Mouse (Mus musculus) embryonic facial prominence, embryonic 10.5 days (tissue): ENCODE data around the gene Ttc30a2. TPM values are rescaled to one million over a fixed set of nuclear protein-coding genes. Genes with fewer than 3 reads are reported as not detected.
"Not testable (repeated sequence)": the region's sequence is repeated elsewhere in the genome, so short reads cannot be mapped to it uniquely, and the experiment has no call there.

ENCODE experiments used
- DNase-seq: peaks from one replicate; pipeline ENCODE4 v3.0.0-alpha.2; 2017; ENCODE audit warnings: low spot score
- H3K27ac ChIP-seq: fragments of 300-500 bp; sonication (generic); replicated peaks from 2 replicates; pipeline ENCODE4 v1.5.1; 2016; ENCODE audit warnings: mild to moderate bottlenecking
- H3K27me3 ChIP-seq: fragments of 300-500 bp; sonication (generic); replicated peaks from 2 replicates; pipeline ENCODE4 v1.6.1; 2016; ENCODE audit warnings: low read depth, mild to moderate bottlenecking; ENCODE audit not compliant: poor library complexity, severe bottlenecking
- H3K36me3 ChIP-seq: fragments of 300-500 bp; sonication (generic); replicated peaks from 2 replicates; pipeline ENCODE4 v1.6.1; 2016; ENCODE audit warnings: mild to moderate bottlenecking, moderate library complexity
- H3K4me1 ChIP-seq: fragments of 300-500 bp; sonication (generic); 2 replicates; pipeline ENCODE4 v1.6.1; 2016
- H3K4me3 ChIP-seq: fragments of 300-500 bp; sonication (generic); 2 replicates; pipeline ENCODE4 v1.5.1; 2016; ENCODE audit warnings: mild to moderate bottlenecking, moderate library complexity
- H3K9me3 ChIP-seq: fragments of 300-500 bp; sonication (generic); 2 replicates; pipeline ENCODE4 v1.6.1; 2016; ENCODE audit warnings: mild to moderate bottlenecking
- WGBS: fragments of 180-500 bp; shearing (Covaris S2); methylation state at CpG from one replicate; pipeline ENCODE4 v1.1.7; 2016; 5-methylcytosine and 5-hydroxymethylcytosine counted together
- polyA plus RNA-seq: library from polyadenylated mRNA; unstranded; fragments of >200 nt; fragmentation: Nextera tagmentation; extraction: Ambion mirVana; gene quantifications from 2 replicates; pipeline ENCODE4 v1.2.1, GENCODE M21; 2016

Ttc30a2 gene
- polyA plus RNA-seq, 1 experiment from 2014 or later = 0.65 TPM

DNA sequence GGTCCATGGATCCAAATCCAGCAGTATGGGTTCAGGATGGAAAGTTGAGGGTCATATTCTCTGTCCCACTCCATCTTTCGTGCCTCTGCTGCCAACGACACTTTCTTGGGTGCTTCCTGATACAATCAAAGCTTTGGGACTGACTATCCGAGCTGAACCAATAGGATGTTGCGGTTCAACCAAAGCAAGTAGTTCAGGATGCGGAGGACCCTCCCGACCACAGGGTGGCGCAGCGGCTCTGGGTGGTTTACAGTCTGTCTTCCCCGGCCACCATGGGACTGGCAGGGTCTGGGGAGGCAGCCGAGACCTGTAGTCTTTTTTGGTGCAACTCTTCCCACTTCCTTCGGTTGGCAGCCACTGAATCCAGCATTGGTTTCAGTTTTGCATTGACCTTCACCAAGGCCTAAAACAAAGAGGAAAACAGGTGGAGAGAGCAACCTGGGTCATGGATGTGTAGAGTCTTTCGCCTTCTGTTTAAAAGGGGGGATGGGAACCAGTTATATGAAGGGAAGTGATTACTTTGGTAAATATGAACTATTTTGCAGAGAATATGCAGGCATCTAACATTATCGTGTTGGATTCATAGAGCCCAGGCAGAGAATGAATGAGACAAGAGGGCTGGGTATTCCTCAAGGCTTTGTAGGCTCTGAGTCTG is 13.0 kb upstream of the Ttc30a2 start:
- peak; percentile 86 for DNase-seq
- WGBS = 43% methylated on average over 13 of the region's 13 CpGs
- Histone ChIP-seq H3K4me3 (0 out of 2 replicates have a peak overlapping the region, but pooled peaks have one; percentile 2), H3K27me3 (no peaks in the 10 kb centered on the region), H3K36me3 (no peaks in the 10 kb centered on the region), H3K9me3 (no peaks in the 10 kb centered on the region), H3K4me1 (peaks cover 74% of the 10 kb centered on the region), H3K27ac (peak overlapping the region; percentile 81)

DNA sequence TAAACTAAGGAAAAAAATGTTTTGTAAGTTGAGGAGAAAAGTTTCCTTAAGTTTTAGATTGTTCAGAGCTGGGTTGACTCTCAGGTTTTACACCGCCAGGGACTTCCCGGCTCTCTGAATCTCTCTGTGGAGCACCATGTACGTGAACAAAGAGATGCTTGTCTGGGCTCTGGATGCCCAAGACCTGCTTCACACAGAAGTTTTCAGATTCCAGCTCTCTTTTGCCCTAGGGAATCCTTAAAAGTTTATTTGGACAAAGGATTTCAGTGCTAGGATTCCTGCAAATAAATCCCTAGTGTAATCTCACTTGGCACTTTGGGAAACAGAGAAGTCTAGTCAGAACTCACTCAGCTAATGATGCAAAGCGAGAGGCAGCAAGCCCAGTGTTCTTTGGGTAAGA is 11.7 kb upstream of the Ttc30a2 start:
- Histone ChIP-seq H3K4me3 (no peak overlapping the region), H3K36me3 (no peaks in the 10 kb centered on the region), H3K9me3 (no peaks in the 10 kb centered on the region), H3K27ac (peak overlapping the region; percentile 81), H3K4me1 (peaks cover 82% of the 10 kb centered on the region), H3K27me3 (no peaks in the 10 kb centered on the region)
- peak; percentile 21 for DNase-seq
- 26% methylated on average over 4 of the region's 4 CpGs for WGBS

DNA sequence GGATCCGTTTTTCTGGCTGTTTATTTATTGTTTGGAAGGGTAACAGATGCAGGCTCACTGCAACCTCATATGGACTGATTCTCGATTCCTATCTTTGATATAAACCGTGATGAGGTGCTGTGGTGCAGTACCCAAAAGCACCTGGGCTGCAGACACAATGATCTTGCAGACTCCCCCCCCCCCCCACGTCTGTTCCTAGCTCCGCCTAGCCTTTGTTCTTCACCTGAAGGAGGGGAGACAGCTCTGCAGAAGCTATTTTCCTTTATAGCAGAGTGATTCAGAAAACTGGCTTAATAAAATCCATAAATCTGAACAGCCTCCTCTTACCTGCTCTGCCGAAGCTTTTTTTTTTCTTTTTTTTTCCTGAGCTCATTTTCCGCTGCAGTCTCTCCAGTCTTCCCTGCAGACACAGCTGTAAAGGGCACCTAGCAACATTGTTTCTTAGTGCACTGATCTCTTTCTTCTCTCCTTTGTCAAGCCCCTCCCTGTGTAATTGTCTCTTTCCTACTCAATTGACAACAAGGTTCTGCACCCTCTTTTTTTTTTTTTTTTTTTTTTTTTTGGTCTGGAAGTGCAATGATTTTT is 10.9 kb upstream of the Ttc30a2 start:
- Histone ChIP-seq H3K4me1 (peaks cover 82% of the 10 kb centered on the region), H3K36me3 (no peaks in the 10 kb centered on the region), H3K4me3 (no peak overlapping the region), H3K27ac (peak overlapping the region; percentile 81), H3K27me3 (no peaks in the 10 kb centered on the region), H3K9me3 (no peaks in the 10 kb centered on the region)
- peak; percentile 21 for DNase-seq
- 33% methylated on average over 7 of the region's 7 CpGs for WGBS

DNA sequence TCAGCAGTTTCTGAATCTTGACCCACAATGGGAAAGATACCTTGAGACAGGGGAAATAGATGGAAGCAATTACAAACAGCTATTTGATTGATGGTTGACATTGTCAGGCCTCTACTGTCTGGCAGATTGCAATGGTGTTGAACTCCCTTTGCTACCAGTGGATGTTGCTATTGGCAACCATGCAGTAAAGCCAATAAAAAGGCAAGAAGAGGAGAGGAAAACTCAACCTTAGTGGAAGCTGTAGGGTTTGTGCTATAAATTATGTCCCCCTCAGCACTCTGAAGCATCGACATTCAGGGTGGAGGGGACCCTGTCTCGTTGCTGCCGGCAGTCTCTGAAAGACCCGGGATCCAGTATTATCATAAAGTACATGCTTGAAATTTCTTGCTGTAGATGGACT is 10.4 kb upstream of the Ttc30a2 start:
- Histone ChIP-seq H3K4me3 (no peak overlapping the region), H3K4me1 (peaks cover 77% of the 10 kb centered on the region), H3K27me3 (no peaks in the 10 kb centered on the region), H3K9me3 (no peaks in the 10 kb centered on the region), H3K36me3 (no peaks in the 10 kb centered on the region), H3K27ac (peak overlapping the region; percentile 81)
- 68% methylated on average over 4 of the region's 4 CpGs for WGBS
- DNase-seq = no peak

DNA sequence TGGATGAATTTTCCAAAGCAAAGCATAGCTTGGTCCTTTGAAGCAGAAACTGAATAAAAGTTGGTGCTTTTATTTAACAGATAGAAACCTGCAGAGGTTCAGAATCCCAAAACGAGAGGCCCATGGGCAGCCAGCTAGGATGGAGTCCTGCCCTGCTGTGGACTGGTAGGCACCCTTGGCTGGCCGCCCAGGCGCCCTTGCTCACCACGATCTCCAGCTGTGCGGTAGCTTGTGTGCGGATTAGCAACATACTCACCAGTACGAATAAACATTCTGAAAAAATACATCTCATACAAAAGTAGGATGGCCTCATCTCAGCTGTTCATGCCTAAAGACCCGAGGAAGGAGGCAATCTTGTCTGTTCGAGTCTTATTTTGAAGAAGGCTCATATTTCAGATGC is 9.8 kb upstream of the Ttc30a2 start:
- Histone ChIP-seq H3K4me1 (peaks cover 72% of the 10 kb centered on the region), H3K27ac (peak overlapping the region; percentile 81), H3K27me3 (no peaks in the 10 kb centered on the region), H3K9me3 (no peaks in the 10 kb centered on the region), H3K4me3 (no peak overlapping the region), H3K36me3 (no peaks in the 10 kb centered on the region)
- DNase-seq = no peak
- WGBS = 66% methylated on average over 9 of the region's 9 CpGs

DNA sequence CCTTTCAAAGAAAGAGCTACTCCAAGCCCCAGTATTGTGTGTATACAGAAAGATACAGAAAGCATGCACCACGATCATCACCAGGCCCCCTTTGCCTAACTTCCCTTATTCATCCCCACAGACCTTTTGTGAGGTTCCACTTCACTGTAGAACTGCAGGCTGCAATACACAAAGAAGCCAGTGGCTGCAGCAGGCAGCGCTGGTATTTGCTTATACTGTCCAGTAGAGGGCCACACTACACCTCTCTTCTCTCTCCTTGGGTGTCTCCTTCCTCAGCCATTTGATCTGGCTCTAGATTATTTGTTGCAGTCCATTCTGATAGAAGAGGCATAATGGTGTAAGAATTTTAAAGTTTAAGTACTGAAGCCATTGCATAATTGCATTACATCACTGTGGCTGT is 7.2 kb upstream of the Ttc30a2 start:
- no peaks in the 10 kb centered on the region for H3K27me3 ChIP-seq
- DNase-seq = peak; percentile 75
- 10% methylated on average over 2 of the region's 2 CpGs for WGBS
- H3K4me1 ChIP-seq = peaks cover 51% of the 10 kb centered on the region
- no peaks in the 10 kb centered on the region for H3K9me3 ChIP-seq
- H3K27ac ChIP-seq = peak overlapping the region; percentile 74
- H3K4me3 ChIP-seq = no peak overlapping the region
- H3K36me3 ChIP-seq = no peaks in the 10 kb centered on the region

DNA sequence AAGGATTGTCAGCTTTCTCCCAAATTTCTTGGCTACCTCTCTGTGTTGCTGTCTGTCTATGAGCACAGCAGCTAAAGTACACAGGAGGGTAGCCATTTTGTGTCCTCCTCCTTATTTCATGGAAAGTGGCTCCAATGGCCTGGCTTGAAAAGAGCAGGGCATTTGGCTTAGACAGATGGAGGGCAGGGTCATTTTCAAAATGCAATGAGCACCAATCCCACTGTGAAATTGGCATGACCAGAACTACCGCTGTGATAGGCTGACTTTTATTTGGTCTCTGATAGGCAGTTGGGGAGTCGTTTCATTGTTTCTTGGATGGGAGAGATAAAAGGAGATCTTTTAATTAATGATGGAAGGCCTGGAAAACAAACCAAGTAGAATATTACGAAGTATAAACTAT is 5.9 kb upstream of the Ttc30a2 start:
- DNase-seq = no peak
- WGBS = 81% methylated on average over 3 of the region's 3 CpGs
- H3K36me3 ChIP-seq = no peaks in the 10 kb centered on the region
- H3K4me3 ChIP-seq = no peak overlapping the region
- H3K9me3 ChIP-seq = no peaks in the 10 kb centered on the region
- H3K27ac ChIP-seq = no peak overlapping the region
- no peaks in the 10 kb centered on the region for H3K27me3 ChIP-seq
- H3K4me1 ChIP-seq = peaks cover 38% of the 10 kb centered on the region

DNA sequence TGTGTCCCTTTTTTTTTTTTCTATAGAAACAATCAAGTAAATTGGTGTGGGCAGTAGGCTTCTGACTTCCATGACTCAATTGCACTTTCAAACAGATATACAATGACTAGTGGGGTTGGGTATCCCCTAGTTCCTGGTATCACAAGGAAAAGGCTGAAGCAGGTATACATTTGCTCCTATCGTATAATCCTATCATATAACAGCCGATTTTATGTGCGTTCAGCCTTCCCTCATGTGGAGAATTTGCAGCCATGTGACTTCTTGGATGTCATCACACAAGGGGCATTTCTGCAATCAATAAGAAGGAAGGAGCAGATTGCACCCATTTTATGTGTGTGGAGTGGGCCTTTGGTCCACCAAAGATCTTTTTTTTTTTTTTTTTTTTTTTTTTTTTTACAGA is 5.1 kb upstream of the Ttc30a2 start:
- 97% methylated on average over 3 of the region's 3 CpGs for WGBS
- H3K27me3 ChIP-seq = no peaks in the 10 kb centered on the region
- H3K9me3 ChIP-seq = no peaks in the 10 kb centered on the region
- H3K4me1 ChIP-seq = peaks cover 31% of the 10 kb centered on the region
- DNase-seq = no peak
- no peak overlapping the region for H3K27ac ChIP-seq
- H3K36me3 ChIP-seq = no peaks in the 10 kb centered on the region
- H3K4me3 ChIP-seq = no peak overlapping the region

DNA sequence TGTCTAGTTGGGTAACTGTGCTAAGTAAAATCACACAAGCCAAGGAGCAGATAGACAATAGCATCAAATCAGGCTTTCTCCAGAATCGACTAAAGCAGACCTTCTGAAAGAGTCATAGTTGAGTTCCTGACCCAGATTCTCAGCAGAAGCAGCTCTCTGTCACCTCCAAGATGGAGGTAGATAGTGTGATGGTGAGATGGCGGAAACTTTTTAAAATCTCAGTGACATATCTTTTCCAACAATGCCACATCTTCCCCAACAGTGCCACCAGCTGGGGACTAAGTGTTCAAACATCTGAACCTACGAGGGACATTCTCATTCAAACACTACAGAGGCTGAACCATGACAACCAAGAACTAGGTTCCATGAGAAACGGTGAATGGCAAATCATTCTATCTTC is 4.7 kb upstream of the Ttc30a2 start:
- Histone ChIP-seq H3K36me3 (no peaks in the 10 kb centered on the region), H3K27me3 (no peaks in the 10 kb centered on the region), H3K4me3 (no peak overlapping the region), H3K9me3 (no peaks in the 10 kb centered on the region), H3K27ac (no peak overlapping the region), H3K4me1 (peaks cover 26% of the 10 kb centered on the region)
- WGBS = 94% methylated on average over 4 of the region's 4 CpGs
- no peak for DNase-seq

DNA sequence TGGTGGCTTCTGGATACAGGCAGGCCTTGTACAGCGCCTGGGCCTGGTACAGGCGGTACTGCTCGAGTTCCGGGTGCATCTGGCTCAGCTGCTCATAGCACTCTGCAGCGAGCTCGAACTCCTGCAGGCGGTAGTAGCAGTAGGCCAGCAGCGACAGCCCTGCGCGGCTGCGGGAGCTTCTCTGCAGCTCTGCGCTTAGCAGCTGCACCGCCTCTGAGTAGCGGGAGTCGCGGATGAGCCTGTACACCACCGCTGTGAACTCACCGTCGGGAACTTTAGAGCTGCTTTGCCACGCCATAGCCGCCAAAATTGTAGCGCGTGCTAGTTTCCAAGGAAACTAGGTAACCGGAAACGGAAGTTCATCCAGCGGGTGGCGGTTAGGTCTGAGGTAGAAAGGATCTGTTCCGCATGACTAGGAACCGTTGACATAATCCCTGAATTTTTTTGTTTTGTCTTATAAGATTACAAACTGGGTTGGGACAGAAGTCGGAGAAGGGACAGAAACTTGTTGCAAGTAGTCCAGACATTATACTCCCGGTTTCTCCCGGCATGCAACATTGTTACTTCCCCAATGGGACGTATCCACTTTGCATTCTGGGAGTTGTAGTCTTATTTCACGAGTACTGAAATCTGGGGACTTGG is 3.6 kb upstream of the Ttc30a2 start, which contains the start of gene Ttc30a1:
Gene Ttc30a1, minus strand, starts transcription at position 528 of the 642 bp plus-strand sequence.
- peak; percentile 83 for DNase-seq
- Histone ChIP-seq H3K4me3 (peak within 1 kb of the TSS; percentile 60), H3K27ac (peak within 1 kb of the TSS; percentile 88), H3K4me1 (peaks cover 15% of the 10 kb centered on the region)
- not testable (repeated sequence) for H3K36me3 ChIP-seq, H3K27me3 ChIP-seq, H3K9me3 ChIP-seq
- 8% methylated on average over 34 of the region's 34 CpGs for WGBS

DNA sequence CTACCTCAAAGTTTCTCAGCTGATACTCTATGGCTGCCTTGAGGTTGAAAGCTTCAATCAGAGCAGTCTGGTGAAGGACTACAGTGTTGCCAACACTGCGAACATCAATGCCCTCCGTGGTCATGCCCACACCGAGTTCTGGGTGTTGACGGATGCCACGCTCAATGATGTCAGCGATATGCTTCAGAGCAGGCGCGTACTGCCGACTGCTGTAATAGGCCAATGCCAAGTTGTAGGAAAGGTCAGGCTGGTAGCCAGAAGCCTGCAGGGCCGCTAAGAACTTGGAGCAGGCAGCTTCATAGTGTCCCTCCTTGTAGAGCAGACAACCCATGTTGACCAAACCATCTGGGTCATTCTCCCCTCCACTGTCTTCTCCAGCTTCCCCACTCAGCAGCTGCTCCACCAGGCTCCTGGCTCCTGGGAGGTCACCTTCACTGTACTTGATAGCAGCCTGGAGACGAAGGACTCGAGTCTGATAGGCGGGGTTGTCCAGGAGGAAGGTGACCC is 3.0 kb upstream of the Ttc30a2 start:
- not testable (repeated sequence) for H3K9me3 ChIP-seq, H3K36me3 ChIP-seq, DNase-seq, H3K27me3 ChIP-seq
- Histone ChIP-seq H3K4me3 (peak overlapping the region; percentile 60), H3K27ac (peak overlapping the region; percentile 88), H3K4me1 (peaks cover 12% of the 10 kb centered on the region)
- whole genome bisulfite sequencing = 96% methylated on average over 13 of the region's 13 CpGs

DNA sequence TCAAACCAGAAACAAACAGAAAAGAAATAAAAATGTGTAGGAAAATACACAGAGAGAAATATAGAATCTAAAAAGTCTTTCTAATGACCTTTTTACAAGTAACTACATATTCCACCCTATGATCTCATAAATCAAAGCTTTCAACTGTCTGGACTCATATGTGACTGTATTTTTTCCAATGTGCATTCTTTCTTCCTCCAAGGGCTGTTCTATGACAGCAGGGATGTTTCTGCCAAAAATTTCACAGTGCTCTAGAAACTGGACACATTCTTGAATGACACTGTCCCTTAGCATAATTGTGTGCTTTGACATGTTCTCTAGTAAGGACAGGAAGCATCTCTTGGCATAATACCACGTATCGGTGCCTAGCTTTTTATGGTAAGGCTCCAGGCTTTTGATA is 1.9 kb downstream of the Ttc30a2 start:
- 93% methylated on average over 2 of the region's 2 CpGs for WGBS
- not testable (repeated sequence) for H3K4me3 ChIP-seq, H3K27me3 ChIP-seq, DNase-seq, H3K27ac ChIP-seq, H3K4me1 ChIP-seq, H3K36me3 ChIP-seq, H3K9me3 ChIP-seq

DNA sequence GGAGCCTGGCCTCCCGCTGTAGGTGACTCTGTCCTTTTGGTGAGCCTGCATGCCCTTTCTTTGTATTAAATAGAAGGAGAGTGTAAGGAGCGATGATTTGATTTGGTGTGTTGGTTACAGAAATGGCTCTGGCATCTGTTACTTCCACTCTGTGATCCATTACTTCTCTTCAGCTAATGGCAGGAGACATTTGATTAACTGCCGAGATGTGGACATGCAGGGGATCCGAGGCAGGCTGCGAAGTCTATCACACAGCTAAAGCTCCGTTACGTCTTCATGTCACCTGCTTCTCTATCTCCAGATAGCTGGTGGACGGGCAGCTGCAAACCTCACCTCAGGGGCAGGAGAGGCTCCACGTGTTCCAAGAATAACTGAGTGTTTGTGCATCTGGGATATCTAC is 3.8 kb downstream of the Ttc30a2 start:
- Histone ChIP-seq H3K27ac (no peak overlapping the region), H3K9me3 (no peaks in the 10 kb centered on the region), H3K4me1 (no peaks in the 10 kb centered on the region), H3K4me3 (no peak overlapping the region), H3K36me3 (no peaks in the 10 kb centered on the region), H3K27me3 (no peaks in the 10 kb centered on the region)
- no peak for DNase-seq
- 68% methylated on average over 9 of the region's 9 CpGs for WGBS
